Mouse (Mus musculus) embryonic facial prominence, embryonic 13.5 days (tissue): ENCODE measurements around the gene Olfr692. TPM values are rescaled to one million over a fixed set of nuclear protein-coding genes. Genes with fewer than 3 reads are reported as not detected.
A peak's percentile ranks its signal among the peaks of the same experiment; 100 is the strongest.
"Not testable (repeated sequence)": the region's sequence is repeated elsewhere in the genome, so short reads cannot be mapped to it uniquely, and the experiment has no call there.

Experiments
- ATAC-seq: fragments of 200-750 bp; cut with Nextera tagmentation; 2 replicates; pipeline ENCODE4 v1.8.0; 2017; ENCODE audit warnings: low read depth; ENCODE audit not compliant: insufficient number of reproducible peaks, insufficient read depth, low FRiP score, low TSS enrichment
- H3K27ac ChIP-seq: fragments of 300-500 bp; sonication (generic); 2 replicates; pipeline ENCODE4 v1.5.1; 2015; ENCODE audit warnings: moderate library complexity, mild to moderate bottlenecking, inconsistent platforms
- H3K27me3 ChIP-seq: fragments of 300-500 bp; sonication (generic); 2 replicates; pipeline ENCODE4 v1.6.1; 2015; ENCODE audit warnings: mild to moderate bottlenecking, inconsistent platforms
- H3K36me3 ChIP-seq: fragments of 300-500 bp; sonication (generic); 2 replicates; pipeline ENCODE4 v1.6.1; 2015; ENCODE audit warnings: mild to moderate bottlenecking, inconsistent platforms
- H3K4me1 ChIP-seq: fragments of 300-500 bp; sonication (generic); 2 replicates; pipeline ENCODE4 v1.6.1; 2015; ENCODE audit warnings: inconsistent platforms
- H3K4me2 ChIP-seq: fragments of 300-500 bp; sonication (generic); 2 replicates; pipeline ENCODE4 v1.6.1; 2015; ENCODE audit warnings: moderate library complexity, mild to moderate bottlenecking, inconsistent platforms
- H3K4me3 ChIP-seq: fragments of 300-500 bp; sonication (generic); 2 replicates; pipeline ENCODE4 v1.5.1; 2015; ENCODE audit warnings: mild to moderate bottlenecking, inconsistent platforms
- H3K9ac ChIP-seq: fragments of 300-500 bp; sonication (generic); 2 replicates; pipeline ENCODE4 v1.6.1; 2015; ENCODE audit warnings: mild to moderate bottlenecking, inconsistent platforms
- H3K9me3 ChIP-seq: fragments of 300-500 bp; sonication (generic); 2 replicates; pipeline ENCODE4 v1.6.1; 2016; ENCODE audit warnings: inconsistent platforms
- WGBS: fragments of 180-500 bp; shearing (Covaris S2); methylation state at CpG from one replicate; pipeline ENCODE4 v1.1.7; 2015; ENCODE audit warnings: mixed read lengths; 5-methylcytosine and 5-hydroxymethylcytosine counted together
- polyA plus RNA-seq: library from polyadenylated mRNA; unstranded; fragments of >200 nt; fragmentation: Nextera tagmentation; extraction: Ambion mirVana; gene quantifications from 2 replicates; pipeline ENCODE4 v1.2.1, GENCODE M21; 2015

Olfr692 gene
- not detected in 2 replicates for polyA plus RNA-seq

DNA sequence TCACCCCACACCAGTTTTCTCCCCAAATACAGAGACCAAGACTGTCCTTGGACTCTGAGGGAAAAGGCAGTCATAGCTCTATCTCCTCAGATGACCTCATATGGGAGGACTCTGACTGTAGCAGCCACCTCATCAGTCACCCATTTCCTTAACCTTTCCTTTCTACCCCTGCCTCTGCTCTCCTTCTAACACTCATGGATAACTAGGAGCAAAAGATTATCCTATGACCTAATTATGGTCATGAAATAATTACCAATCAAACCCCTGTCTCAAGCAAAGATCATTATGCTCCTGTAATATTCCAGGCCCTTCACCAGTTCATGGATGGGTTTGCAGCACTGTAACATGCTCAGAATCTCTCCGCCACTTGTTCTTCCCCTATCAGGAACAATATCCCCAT lies at the start of gene Olfr692:
Gene Olfr692 (plus strand): TSS at position 301 of the 400 bp plus-strand sequence.
- no peak for ATAC-seq
- 95% methylated on average over 1 of the region's 1 CpGs for WGBS
- no peaks in the 10 kb centered on the region for H3K4me1 ChIP-seq
- H3K36me3 ChIP-seq, result peaks cover 8% of the 10 kb centered on the region
- H3K9ac ChIP-seq, result no peak within 1 kb of the TSS
- H3K4me3 ChIP-seq, result no peak within 1 kb of the TSS
- no peak within 1 kb of the TSS for H3K27ac ChIP-seq
- H3K27me3 ChIP-seq, result no peaks in the 10 kb centered on the region
- H3K4me2 ChIP-seq, result no peak within 1 kb of the TSS
- H3K9me3 ChIP-seq, result no peaks in the 10 kb centered on the region

DNA sequence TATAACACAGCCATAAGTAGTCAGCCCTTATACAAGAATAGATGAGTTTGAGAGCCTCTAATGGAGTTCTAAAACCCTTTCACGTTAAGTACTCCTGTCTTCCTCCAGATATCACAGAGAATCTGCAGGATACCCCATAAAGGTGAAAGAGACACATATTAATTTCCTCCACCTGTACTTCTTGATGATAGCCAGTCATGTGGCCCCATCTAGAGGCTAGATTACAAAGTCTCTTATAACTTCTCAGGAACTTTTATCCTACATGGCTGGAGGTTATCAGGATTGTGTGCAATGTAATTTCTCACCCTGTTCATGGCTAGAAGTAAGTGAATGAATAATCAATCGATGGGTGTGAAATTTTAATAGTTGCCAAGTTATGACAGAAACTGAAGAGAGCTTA lies 42.7 kb upstream of the Olfr692 start:
- Histone ChIP-seq H3K4me2 (no peak overlapping the region), H3K27ac (no peak overlapping the region), H3K4me1 (no peaks in the 10 kb centered on the region), H3K4me3 (no peak overlapping the region), H3K27me3 (no peaks in the 10 kb centered on the region), H3K9ac (no peak overlapping the region), H3K9me3 (no peaks in the 10 kb centered on the region), H3K36me3 (no peaks in the 10 kb centered on the region)
- WGBS, result 79% methylated on average over 2 of the region's 2 CpGs
- ATAC-seq, result no peak

DNA sequence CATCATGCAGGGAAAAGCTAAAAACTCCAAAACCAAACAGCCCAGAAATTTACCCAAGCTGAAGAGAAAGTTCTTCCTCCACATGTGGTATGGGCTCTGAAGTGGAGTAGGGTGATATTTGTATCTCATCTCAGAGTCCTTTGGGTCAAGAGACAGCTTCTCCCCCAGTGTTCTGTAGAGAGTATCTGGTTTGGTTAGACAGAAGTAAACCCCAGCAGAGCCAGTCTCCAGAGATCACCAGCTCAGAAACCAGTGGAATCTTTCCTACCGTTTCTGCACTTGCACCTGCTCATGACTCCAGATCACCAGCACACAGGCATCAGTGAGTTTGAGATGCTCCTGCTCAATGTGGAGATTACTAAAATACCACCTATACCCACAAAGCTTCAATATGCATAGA lies 34.0 kb upstream of the Olfr692 start, which contains the start of gene Olfr690:
Gene Olfr690 (minus strand): TSS at position 101 of the 400 bp plus-strand sequence.
- no peaks in the 10 kb centered on the region for H3K36me3 ChIP-seq
- H3K9ac ChIP-seq, result no peak within 1 kb of the TSS
- H3K27ac ChIP-seq, result no peak within 1 kb of the TSS
- 84% methylated on average over 1 of the region's 1 CpGs for WGBS
- no peak within 1 kb of the TSS for H3K4me2 ChIP-seq
- H3K27me3 ChIP-seq, result no peaks in the 10 kb centered on the region
- no peaks in the 10 kb centered on the region for H3K9me3 ChIP-seq
- ATAC-seq, result no peak
- H3K4me3 ChIP-seq, result no peak within 1 kb of the TSS
- no peaks in the 10 kb centered on the region for H3K4me1 ChIP-seq

DNA sequence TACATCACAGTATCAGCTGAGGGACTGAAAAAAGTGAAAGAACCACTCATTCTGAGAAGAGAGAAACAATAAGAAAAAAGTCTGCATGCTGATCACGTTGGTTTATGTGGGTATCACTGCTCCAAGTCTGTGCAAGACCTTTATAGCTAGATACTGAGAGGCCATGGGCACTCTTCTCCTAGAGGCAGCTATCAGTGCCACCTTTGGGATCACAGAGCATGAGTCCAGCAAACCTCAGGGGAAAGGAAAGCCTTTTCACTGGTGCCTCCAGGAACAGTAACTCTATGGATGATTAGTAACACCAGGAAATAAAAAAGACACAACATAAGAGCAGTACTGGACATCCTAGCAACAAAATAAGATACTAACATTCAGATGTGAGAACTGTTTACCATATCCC lies 25.9 kb upstream of the Olfr692 start, which contains the start of gene Olfr691:
Gene Olfr691 (minus strand): TSS at position 101 of the 400 bp plus-strand sequence.
- ATAC-seq, result no peak
- 49% methylated on average over 1 of the region's 1 CpGs for WGBS
- Histone ChIP-seq H3K4me1 (no peaks in the 10 kb centered on the region), H3K9me3 (no peaks in the 10 kb centered on the region), H3K4me2 (no peak within 1 kb of the TSS), H3K36me3 (no peaks in the 10 kb centered on the region), H3K27me3 (no peaks in the 10 kb centered on the region), H3K27ac (no peak within 1 kb of the TSS), H3K4me3 (no peak within 1 kb of the TSS), H3K9ac (no peak within 1 kb of the TSS)

DNA sequence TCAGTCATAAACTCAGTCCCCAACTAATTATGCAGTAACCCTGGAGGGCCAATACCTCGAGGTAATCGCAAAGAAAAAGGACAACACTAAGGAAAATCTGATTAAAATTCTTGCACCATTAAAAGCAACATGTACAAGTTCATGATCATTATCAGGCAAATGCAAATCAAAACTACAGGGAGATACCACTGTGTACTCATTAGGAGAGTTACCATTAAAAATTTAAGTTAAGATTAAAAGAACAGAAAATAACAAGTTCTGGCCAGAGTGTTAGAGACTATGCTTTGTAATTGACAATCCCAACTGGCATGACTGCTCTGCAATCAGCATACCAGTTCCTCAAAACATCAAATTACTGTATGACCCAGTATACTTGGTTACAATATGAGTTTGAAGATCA lies 25.3 kb upstream of the Olfr692 start:
- H3K4me1 ChIP-seq, result no peaks in the 10 kb centered on the region
- H3K4me2 ChIP-seq, result no peak overlapping the region
- H3K36me3 ChIP-seq, result no peaks in the 10 kb centered on the region
- no peaks in the 10 kb centered on the region for H3K9me3 ChIP-seq
- no peak overlapping the region for H3K27ac ChIP-seq
- ATAC-seq, result no peak
- H3K27me3 ChIP-seq, result no peaks in the 10 kb centered on the region
- WGBS, result 78% methylated on average over 2 of the region's 2 CpGs
- no peak overlapping the region for H3K9ac ChIP-seq
- no peak overlapping the region for H3K4me3 ChIP-seq

DNA sequence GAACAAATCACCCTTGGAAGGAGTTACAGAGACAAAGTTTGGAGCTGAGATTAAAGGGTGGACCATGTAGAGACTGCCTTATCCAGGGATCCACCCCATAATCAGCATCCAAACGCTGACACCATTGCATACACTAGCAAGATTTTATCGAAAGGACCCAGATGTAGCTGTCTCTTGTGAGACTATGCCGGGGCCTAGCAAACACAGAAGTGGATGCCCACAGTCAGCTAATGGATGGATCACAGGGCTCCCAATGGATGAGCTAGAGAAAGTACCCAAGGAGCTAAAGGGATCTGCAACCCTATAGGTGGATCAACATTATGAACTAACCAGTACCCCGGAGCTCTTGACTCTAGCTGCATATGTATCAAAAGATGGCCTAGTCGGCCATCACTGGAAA lies 12.0 kb upstream of the Olfr692 start:
- not testable (repeated sequence) for H3K4me1 ChIP-seq, H3K27me3 ChIP-seq, H3K4me2 ChIP-seq, H3K27ac ChIP-seq, ATAC-seq, H3K9me3 ChIP-seq, H3K36me3 ChIP-seq, H3K9ac ChIP-seq, H3K4me3 ChIP-seq
- no CpG with 5 or more reads among the region's 5 CpGs for WGBS

DNA sequence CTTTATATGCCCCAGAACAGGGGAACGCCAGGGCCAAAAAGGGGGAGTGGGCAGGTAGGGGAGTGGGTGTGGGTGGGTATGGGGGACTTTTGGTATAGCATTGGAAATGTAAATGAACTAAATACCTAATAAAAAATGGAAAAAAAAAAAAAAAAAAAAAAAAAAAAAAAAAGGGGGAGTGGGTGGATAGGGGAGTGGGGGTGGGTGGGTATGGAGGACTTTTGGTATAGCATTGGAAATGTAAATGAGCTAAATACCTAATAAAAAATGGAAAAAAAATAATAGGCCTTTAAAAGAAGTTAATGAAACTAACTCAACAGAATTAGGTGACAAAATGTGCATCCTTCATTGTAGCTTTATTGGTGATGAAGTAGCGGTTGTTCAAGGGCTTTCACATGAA lies 11.5 kb upstream of the Olfr692 start:
- H3K4me3 ChIP-seq, H3K27ac ChIP-seq, H3K9ac ChIP-seq, H3K4me2 ChIP-seq, H3K4me1 ChIP-seq, H3K27me3 ChIP-seq, H3K9me3 ChIP-seq, H3K36me3 ChIP-seq, ATAC-seq: not testable (repeated sequence)
- WGBS, result 98% methylated on average over 1 of the region's 2 CpGs

DNA sequence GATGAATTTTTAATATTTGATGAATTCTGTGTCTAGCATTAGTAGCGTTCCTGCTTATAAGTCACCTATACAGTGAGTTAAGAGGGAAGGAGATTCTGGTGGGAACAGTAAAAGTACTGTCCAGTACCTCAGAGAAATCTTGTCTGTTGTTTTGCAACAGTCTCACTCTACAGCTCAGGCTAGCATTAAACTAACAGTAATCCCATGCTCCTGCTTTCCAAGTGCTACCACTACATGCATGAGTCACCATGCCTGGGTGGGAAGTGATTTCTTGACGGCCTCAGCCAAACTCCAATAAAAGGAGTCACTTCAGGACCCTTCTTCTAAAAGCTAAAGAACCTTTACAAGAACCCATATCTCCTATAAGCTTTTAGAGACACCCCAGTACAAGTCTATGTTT lies 6.3 kb upstream of the Olfr692 start:
- no peaks in the 10 kb centered on the region for H3K4me1 ChIP-seq
- no peaks in the 10 kb centered on the region for H3K27me3 ChIP-seq
- no peak overlapping the region for H3K4me2 ChIP-seq
- H3K27ac ChIP-seq, result no peak overlapping the region
- no peak for ATAC-seq
- H3K9ac ChIP-seq, result no peak overlapping the region
- no peak overlapping the region for H3K4me3 ChIP-seq
- no peaks in the 10 kb centered on the region for H3K36me3 ChIP-seq
- no peaks in the 10 kb centered on the region for H3K9me3 ChIP-seq
- WGBS, result 83% methylated on average over 2 of the region's 2 CpGs

DNA sequence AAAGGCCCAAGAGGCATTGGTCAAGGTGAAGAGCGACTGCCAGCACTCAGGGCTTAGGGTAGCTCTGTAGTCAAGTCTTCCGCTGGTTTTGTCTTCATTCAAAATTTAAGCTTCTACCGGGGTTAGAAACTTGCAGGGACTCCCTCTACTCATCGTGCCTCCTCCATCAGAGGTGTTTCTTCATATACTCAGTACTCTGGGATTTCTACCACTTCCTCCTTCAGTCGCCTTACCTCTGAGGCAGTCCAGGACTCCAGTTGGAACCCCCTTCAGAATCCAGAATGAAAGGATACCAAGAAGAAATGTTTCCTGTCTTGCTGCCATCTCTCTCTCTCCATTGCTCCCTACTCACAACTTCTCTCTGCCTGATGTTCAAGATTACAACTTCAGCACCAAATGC lies 762 bp upstream of the Olfr692 start:
- peaks cover 3% of the 10 kb centered on the region for H3K36me3 ChIP-seq
- H3K9me3 ChIP-seq, result no peaks in the 10 kb centered on the region
- no peak for ATAC-seq
- no peaks in the 10 kb centered on the region for H3K27me3 ChIP-seq
- no peak overlapping the region for H3K27ac ChIP-seq
- no peak overlapping the region for H3K4me2 ChIP-seq
- H3K4me1 ChIP-seq, result no peaks in the 10 kb centered on the region
- H3K9ac ChIP-seq, result no peak overlapping the region
- 81% methylated on average over 5 of the region's 5 CpGs for WGBS
- H3K4me3 ChIP-seq, result no peak overlapping the region

DNA sequence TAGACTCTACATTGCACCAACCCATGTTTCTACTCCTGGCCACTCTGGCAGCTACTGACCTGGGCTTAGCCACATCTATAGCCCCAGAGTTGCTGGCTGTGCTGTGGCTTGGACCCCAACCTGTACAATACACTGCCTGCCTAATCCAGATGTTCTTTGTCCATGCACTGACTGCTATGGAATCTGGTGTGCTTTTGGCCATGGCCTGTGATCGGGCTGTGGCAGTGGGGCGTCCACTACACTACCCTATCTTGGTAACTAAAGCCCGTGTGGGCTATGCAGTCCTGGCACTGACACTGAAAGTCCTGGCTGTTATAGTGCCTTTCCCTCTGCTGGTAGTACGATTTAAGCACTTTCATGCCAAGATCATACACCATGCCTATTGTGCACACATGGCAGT lies 491 bp downstream of the Olfr692 start:
- no peak overlapping the region for H3K9ac ChIP-seq
- WGBS, result 90% methylated on average over 4 of the region's 4 CpGs
- no peaks in the 10 kb centered on the region for H3K9me3 ChIP-seq
- H3K27me3 ChIP-seq, result no peaks in the 10 kb centered on the region
- H3K27ac ChIP-seq, result no peak overlapping the region
- H3K36me3 ChIP-seq, result peaks cover 14% of the 10 kb centered on the region
- H3K4me1 ChIP-seq, result no peaks in the 10 kb centered on the region
- 0 out of 2 replicates have a peak, but pooled peaks have one; percentile 26 for ATAC-seq
- no peak overlapping the region for H3K4me2 ChIP-seq
- no peak overlapping the region for H3K4me3 ChIP-seq

DNA sequence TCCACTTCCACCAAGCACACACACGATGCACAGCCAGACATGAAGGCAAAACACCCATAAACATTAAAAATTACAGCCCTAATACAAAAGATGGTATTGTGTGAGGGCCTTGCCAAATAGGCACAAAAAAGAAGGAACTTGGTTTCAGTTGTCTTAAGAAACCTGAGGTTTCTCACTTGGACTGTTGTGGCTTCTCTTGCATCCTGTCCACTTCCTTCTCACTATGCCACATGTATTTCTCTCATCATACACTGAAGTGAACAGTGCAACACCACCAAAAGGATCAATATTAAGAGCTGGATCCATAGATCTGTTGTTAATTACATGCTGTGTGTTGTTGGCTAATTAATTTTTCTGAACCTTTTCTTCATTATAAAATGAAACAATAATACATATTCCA lies 4.9 kb downstream of the Olfr692 start:
- no peak overlapping the region for H3K4me2 ChIP-seq
- no peak overlapping the region for H3K27ac ChIP-seq
- H3K4me3 ChIP-seq, result no peak overlapping the region
- no peaks in the 10 kb centered on the region for H3K9me3 ChIP-seq
- 86% methylated on average over 1 of the region's 1 CpGs for WGBS
- ATAC-seq, result no peak
- no peak overlapping the region for H3K9ac ChIP-seq
- no peaks in the 10 kb centered on the region for H3K4me1 ChIP-seq
- peaks cover 39% of the 10 kb centered on the region for H3K36me3 ChIP-seq
- H3K27me3 ChIP-seq, result no peaks in the 10 kb centered on the region

DNA sequence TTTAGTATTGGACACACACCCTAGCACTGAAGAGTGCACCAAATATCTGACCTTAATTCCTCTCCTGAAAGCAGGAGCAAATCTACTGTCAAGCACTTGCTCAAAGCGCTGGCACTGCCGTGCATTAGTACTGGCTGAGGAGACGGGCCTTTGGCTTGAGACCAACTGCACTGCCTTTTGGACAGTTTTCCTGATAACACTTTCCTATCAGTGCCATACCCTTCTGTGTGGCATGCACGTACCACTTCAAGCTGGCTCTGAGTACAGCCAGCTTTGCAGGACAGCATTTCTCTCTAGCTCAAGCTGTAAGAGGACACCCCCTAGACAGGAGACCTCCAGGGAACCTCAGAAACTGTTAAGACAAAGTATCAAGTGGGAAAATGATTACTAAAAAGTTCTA lies 5.5 kb downstream of the Olfr692 start:
- WGBS, result 89% methylated on average over 4 of the region's 4 CpGs
- H3K4me1 ChIP-seq, result no peaks in the 10 kb centered on the region
- no peak overlapping the region for H3K9ac ChIP-seq
- peaks cover 45% of the 10 kb centered on the region for H3K36me3 ChIP-seq
- no peak overlapping the region for H3K4me2 ChIP-seq
- ATAC-seq, result no peak
- H3K4me3 ChIP-seq, result no peak overlapping the region
- H3K27me3 ChIP-seq, result no peaks in the 10 kb centered on the region
- H3K27ac ChIP-seq, result no peak overlapping the region
- H3K9me3 ChIP-seq, result no peaks in the 10 kb centered on the region

DNA sequence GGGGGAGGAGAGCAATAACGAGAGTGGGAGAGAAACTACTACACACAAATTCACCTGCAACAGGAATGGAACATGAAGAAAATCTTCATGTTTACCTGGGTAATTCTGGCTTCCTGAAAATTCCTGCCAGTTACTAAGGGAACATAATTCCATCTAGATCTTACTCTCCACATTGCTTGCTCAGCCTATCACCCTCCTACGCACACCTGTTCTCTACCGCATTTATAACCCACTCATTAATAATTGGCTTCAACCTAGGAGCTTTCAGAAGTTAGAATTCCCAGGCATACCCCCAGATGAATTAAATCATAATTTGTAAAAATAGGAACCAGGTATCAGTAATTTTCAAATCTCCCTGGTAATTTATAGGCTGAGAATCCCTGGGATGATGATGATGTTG lies 5.9 kb downstream of the Olfr692 start:
- Histone ChIP-seq H3K4me3 (no peak overlapping the region), H3K4me1 (no peaks in the 10 kb centered on the region), H3K9me3 (no peaks in the 10 kb centered on the region), H3K36me3 (peaks cover 50% of the 10 kb centered on the region), H3K27ac (no peak overlapping the region), H3K9ac (no peak overlapping the region), H3K27me3 (no peaks in the 10 kb centered on the region), H3K4me2 (no peak overlapping the region)
- WGBS, result 99% methylated on average over 3 of the region's 3 CpGs
- no peak for ATAC-seq
